Mouse (Mus musculus) embryonic facial prominence, embryonic 12.5 days (tissue): ENCODE measurements around the gene Pdcd7. TPM values are rescaled to one million over a fixed set of nuclear protein-coding genes. Genes with fewer than 3 reads are reported as not detected.

ENCODE experiments used
- ATAC-seq: fragments of 200-750 bp; cut with Nextera tagmentation; 2 replicates; pipeline ENCODE4 v1.8.0; 2017; ENCODE audit not compliant: insufficient number of reproducible peaks, insufficient read depth, low FRiP score, low TSS enrichment
- H3K27ac ChIP-seq: fragments of 300-500 bp; sonication (generic); 2 replicates; pipeline ENCODE4 v1.5.1; 2016; ENCODE audit warnings: mild to moderate bottlenecking
- H3K27me3 ChIP-seq: fragments of 300-500 bp; sonication (generic); 2 replicates; pipeline ENCODE4 v1.6.1; 2016; ENCODE audit warnings: mild to moderate bottlenecking, moderate library complexity
- H3K36me3 ChIP-seq: fragments of 300-500 bp; sonication (generic); 2 replicates; pipeline ENCODE4 v1.6.1; 2016; ENCODE audit warnings: mild to moderate bottlenecking
- H3K4me1 ChIP-seq: fragments of 300-500 bp; sonication (generic); 2 replicates; pipeline ENCODE4 v1.6.1; 2016
- H3K4me2 ChIP-seq: fragments of 300-500 bp; sonication (generic); replicated peaks from 2 replicates; pipeline ENCODE4 v1.6.1; 2016; ENCODE audit warnings: mild to moderate bottlenecking, moderate library complexity
- H3K4me3 ChIP-seq: fragments of 300-500 bp; sonication (generic); 2 replicates; pipeline ENCODE4 v1.5.1; 2016; ENCODE audit warnings: mild to moderate bottlenecking
- H3K9ac ChIP-seq: fragments of 300-500 bp; sonication (generic); 2 replicates; pipeline ENCODE4 v1.6.1; 2016; ENCODE audit warnings: mild to moderate bottlenecking, moderate library complexity
- H3K9me3 ChIP-seq: fragments of 300-500 bp; sonication (generic); 2 replicates; pipeline ENCODE4 v1.6.1; 2016; ENCODE audit warnings: mild to moderate bottlenecking, moderate library complexity
- WGBS: fragments of 180-500 bp; shearing (Covaris S2); methylation state at CpG from one replicate; pipeline ENCODE4 v1.1.7; 2016; 5-methylcytosine and 5-hydroxymethylcytosine counted together
- polyA plus RNA-seq: library from polyadenylated mRNA; unstranded; fragments of >200 nt; fragmentation: Nextera tagmentation; extraction: Ambion mirVana; gene quantifications from 2 replicates; pipeline ENCODE4 v1.2.1, GENCODE M21; 2016

Gene Pdcd7
- 17.1 and 17.8 TPM in 2 replicates for polyA plus RNA-seq

DNA sequence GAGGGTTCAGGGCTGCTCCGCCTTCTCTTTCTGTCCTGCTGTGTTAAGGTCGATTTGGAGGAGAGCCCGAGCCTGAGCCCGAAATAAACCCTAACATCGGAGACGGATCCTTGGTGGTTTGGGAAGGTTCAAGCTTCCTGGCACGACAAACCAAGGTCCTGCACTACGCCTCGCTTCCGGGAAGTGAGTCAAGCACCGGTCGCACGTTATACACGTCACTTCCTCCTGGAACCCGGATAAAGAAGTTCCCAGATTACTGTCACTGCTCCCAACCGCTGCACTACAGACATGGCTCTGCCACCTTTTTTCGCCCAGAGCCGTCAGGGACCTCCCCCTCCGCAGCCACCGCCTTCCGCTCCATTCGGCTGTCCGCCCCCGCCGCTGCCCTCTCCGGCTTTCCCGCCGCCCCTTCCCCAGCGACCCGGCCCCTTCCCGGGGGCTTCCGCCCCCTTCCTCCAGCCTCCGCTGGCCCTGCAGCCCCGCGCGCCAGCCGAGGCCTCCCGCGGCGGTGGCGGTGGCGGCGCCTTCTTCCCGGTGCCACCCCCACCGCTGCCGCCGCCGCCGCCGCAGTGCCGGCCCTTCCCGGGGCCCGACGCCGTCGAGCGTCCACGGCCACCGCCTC lies at the start of gene Pdcd7:
Gene Pdcd7, plus strand, starts transcription at position 251 of the 622 bp plus-strand sequence.
- H3K9ac ChIP-seq, result peak within 1 kb of the TSS; percentile 99
- ATAC-seq, result peak; percentile 87
- peak within 1 kb of the TSS; percentile 89 for H3K4me2 ChIP-seq
- WGBS, result under 1% methylated on average over 57 of the region's 59 CpGs
- H3K4me1 ChIP-seq, result peaks cover 12% of the 10 kb centered on the region
- no peaks in the 10 kb centered on the region for H3K36me3 ChIP-seq
- peak within 1 kb of the TSS; percentile 100 for H3K4me3 ChIP-seq
- peaks cover 4% of the 10 kb centered on the region; the same call in 1 of the 2 replicates for H3K9me3 ChIP-seq
- H3K27me3 ChIP-seq, result no peaks in the 10 kb centered on the region
- peak within 1 kb of the TSS; percentile 93 for H3K27ac ChIP-seq

DNA sequence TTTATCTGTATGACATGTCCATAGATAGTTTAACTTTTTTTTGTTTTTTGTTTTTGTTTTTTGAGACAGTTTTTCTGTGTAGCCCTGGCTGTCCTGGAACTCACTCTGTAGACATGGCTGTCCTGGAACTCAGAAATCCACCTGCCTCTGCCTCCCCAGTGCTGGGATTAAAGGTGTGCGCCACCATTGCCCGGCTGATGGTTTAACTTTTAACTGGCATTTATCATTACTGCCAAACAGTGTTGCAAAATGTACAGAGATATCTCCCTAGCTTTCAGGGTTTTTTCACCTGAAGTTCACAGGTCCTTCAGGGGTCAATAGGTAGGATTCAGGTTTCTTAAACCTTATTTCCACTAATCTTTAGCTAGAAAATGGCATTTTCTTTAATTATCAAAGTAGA lies 48.8 kb upstream of the Pdcd7 start:
- Histone ChIP-seq H3K9me3 (no peaks in the 10 kb centered on the region), H3K4me2 (no peak overlapping the region), H3K4me3 (no peak overlapping the region), H3K9ac (no peak overlapping the region), H3K36me3 (peaks cover 27% of the 10 kb centered on the region), H3K27me3 (no peaks in the 10 kb centered on the region), H3K4me1 (peaks cover 14% of the 10 kb centered on the region), H3K27ac (no peak overlapping the region)
- 95% methylated on average over 2 of the region's 2 CpGs for WGBS
- ATAC-seq, result no peak

DNA sequence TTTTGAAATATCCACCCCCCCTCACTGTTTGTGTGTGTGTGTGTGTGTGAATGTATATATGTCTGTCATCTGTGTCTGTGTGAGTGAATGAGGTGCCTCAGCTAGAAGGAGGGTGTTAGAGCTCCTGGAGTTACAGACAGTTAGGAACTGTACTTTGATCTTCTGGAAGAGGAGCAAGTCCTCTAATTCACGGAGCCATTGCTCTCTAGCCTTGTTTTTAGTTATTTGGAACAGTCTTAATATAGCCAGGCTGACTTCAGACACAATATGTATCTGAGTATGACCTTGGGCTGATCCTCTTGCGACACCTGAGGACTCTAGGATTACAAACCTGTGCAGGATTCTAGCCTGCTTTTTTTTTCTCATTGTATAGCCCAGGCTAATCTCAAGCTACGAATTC lies 47.1 kb upstream of the Pdcd7 start:
- H3K9me3 ChIP-seq, result no peaks in the 10 kb centered on the region
- H3K4me2 ChIP-seq, result no peak overlapping the region
- no peak overlapping the region for H3K4me3 ChIP-seq
- 84% methylated on average over 3 of the region's 3 CpGs for whole genome bisulfite sequencing
- peaks cover 44% of the 10 kb centered on the region for H3K36me3 ChIP-seq
- ATAC-seq, result no peak
- H3K27me3 ChIP-seq, result no peaks in the 10 kb centered on the region
- peaks cover 8% of the 10 kb centered on the region for H3K4me1 ChIP-seq
- H3K27ac ChIP-seq, result no peak overlapping the region
- no peak overlapping the region for H3K9ac ChIP-seq

DNA sequence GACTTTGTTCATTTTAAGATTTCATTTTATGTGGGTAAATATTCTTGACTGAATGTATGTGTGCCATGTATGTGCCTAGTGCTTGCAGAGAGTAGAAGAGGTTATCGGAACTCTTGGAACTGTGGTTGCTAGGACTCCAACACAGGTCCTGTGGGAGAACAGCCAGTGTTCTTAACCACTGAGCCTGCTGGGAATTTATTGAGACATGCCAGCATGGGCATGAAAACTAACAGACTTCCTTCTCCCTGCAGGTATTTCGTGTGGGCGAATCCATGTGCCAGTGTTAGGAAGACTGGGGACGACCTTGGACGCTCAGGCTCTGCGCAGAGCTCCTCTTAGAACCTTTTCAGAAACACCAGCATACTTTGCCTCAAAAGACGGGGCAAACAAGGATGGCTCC lies 46.3 kb upstream of the Pdcd7 start:
- Histone ChIP-seq H3K4me3 (no peak overlapping the region), H3K4me2 (no peak overlapping the region), H3K36me3 (peaks cover 47% of the 10 kb centered on the region), H3K9me3 (no peaks in the 10 kb centered on the region), H3K27me3 (no peaks in the 10 kb centered on the region), H3K27ac (no peak overlapping the region), H3K9ac (no peak overlapping the region), H3K4me1 (peaks cover 8% of the 10 kb centered on the region)
- WGBS, result 96% methylated on average over 7 of the region's 7 CpGs
- ATAC-seq, result no peak

DNA sequence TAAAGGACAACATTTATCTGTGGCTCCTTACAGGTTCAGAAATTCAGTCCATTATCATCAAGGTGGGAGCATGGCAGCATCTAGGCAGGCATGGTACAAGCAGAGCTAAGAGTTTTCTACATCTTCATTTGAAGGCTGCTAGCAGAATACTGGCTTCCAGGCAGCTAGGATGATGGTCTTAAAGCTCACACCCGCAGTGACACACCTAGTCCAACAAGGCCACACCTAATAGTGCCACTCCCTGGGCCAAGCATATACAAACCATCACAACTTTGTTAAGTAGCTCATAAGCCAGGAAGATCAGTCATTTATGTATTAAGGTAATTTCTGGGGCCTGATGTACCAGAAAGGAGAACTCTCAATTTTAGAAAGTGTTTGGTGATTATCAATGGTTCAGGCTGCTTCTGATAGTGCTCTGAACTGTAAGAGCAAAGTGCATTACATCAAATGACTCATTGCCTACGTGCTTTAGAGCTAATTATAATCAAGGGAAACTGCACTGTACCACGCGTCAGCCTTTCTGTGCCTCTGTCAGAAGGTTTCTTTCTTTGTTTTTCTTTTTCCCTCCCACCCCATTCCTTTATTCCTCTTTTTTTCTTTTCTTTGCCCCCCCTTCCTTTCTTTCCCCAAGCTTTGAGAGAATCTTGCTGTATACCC lies 43.4 kb upstream of the Pdcd7 start:
- Histone ChIP-seq H3K27ac (no peak overlapping the region), H3K9me3 (no peaks in the 10 kb centered on the region), H3K4me1 (no peaks in the 10 kb centered on the region), H3K4me2 (no peak overlapping the region), H3K36me3 (peaks cover 64% of the 10 kb centered on the region), H3K4me3 (no peak overlapping the region), H3K9ac (no peak overlapping the region), H3K27me3 (no peaks in the 10 kb centered on the region)
- WGBS, result 95% methylated on average over 4 of the region's 4 CpGs
- no peak for ATAC-seq

DNA sequence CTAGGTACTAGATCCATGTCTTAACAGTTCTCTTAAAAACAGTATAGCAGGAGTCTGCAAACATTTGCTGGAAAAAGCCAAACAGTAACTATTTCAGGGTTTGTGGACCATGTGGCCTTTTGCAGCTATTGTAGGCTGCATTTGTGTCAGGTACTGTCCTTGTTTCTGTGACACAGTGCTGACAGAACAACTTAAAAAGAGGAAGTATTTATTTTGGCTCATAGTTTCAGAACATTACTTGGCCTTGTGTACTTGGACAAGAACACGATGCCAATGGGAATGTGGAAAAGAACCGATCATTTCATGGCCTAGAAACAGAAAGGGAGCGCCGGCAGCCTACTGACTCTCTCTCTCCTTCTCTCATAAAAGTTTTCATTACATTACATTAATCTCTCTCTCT lies 42.3 kb upstream of the Pdcd7 start:
- 95% methylated on average over 4 of the region's 4 CpGs for WGBS
- no peak for ATAC-seq

DNA sequence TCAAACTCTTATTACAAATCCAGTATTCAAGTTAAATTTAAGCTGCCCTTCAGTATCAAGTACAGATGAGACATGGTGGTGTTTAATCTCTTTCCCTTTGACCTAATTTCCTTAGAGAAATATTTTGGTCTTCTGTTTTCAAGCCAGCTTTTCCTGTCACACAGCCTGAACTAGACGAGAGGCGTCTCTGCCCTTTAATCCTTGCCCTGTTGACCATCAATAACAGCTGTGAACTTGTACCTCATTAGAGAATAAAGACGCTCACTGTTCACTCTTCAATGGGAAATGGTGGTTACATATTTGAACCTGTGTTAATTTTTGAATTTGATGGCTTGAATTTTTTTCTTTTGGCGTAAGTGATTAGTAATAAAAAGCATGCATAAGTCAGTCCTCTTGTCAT lies 41.6 kb upstream of the Pdcd7 start:
- no peak overlapping the region for H3K4me2 ChIP-seq
- 80% methylated on average over 4 of the region's 4 CpGs for WGBS
- peaks cover 72% of the 10 kb centered on the region for H3K36me3 ChIP-seq
- no peaks in the 10 kb centered on the region for H3K9me3 ChIP-seq
- H3K4me3 ChIP-seq, result no peak overlapping the region
- ATAC-seq, result no peak
- H3K27me3 ChIP-seq, result no peaks in the 10 kb centered on the region
- H3K9ac ChIP-seq, result no peak overlapping the region
- no peak overlapping the region for H3K27ac ChIP-seq
- H3K4me1 ChIP-seq, result no peaks in the 10 kb centered on the region

More for the DNA sequence above, 42.3 kb upstream of the Pdcd7 start:
- Histone ChIP-seq H3K27ac (no peak overlapping the region), H3K36me3 (peaks cover 66% of the 10 kb centered on the region), H3K4me1 (no peaks in the 10 kb centered on the region), H3K9ac (no peak overlapping the region), H3K9me3 (no peaks in the 10 kb centered on the region), H3K4me2 (no peak overlapping the region), H3K4me3 (no peak overlapping the region), H3K27me3 (no peaks in the 10 kb centered on the region)

DNA sequence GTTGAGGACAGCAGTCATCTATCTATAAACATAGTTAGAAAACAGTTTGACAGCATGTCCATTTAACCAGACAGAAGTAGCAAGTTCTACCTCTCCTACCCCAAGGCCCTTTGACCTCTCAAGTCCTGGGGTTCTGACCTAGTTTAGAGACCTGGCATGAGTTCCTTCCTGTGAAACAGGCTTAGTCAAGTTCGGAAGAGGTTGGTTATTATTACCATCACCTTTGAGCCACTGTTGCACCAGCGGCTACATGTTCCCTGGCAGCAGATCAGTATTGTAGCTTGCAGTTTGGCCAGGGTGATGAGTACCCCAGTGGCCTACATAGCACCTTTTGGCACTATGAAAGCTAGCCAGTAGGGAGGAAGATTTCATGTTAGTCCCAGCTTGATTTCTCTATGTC lies 39.2 kb upstream of the Pdcd7 start:
- Histone ChIP-seq H3K36me3 (peaks cover 67% of the 10 kb centered on the region), H3K27me3 (no peaks in the 10 kb centered on the region), H3K4me2 (no peak overlapping the region), H3K9me3 (no peaks in the 10 kb centered on the region), H3K4me3 (no peak overlapping the region), H3K27ac (no peak overlapping the region), H3K4me1 (no peaks in the 10 kb centered on the region), H3K9ac (no peak overlapping the region)
- 96% methylated on average over 2 of the region's 2 CpGs for WGBS
- no peak for ATAC-seq

DNA sequence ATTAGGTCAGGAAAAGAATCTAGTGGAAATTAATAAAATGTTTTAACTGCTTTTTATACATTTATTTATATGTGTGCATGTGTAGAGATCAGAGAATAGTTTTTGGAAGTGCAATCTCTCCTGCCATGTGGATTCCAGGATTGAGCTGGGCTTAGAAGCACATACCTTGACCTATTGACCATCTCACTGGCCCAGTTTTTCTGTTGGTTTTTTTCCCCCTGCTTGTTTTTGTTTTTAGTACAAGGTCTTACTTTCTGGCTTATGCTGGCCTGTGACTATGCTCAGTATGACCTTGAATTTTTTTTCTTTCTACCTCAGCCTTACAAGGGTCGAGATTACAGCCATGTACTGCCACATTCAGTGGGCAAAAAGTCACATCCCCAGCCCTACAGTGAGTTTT lies 37.9 kb upstream of the Pdcd7 start:
- no peaks in the 10 kb centered on the region for H3K27me3 ChIP-seq
- no peaks in the 10 kb centered on the region for H3K4me1 ChIP-seq
- H3K4me2 ChIP-seq, result no peak overlapping the region
- H3K9me3 ChIP-seq, result no peaks in the 10 kb centered on the region
- H3K27ac ChIP-seq, result no peak overlapping the region
- H3K36me3 ChIP-seq, result peaks cover 67% of the 10 kb centered on the region
- H3K9ac ChIP-seq, result no peak overlapping the region
- 89% methylated on average over 1 of the region's 1 CpGs for WGBS
- no peak overlapping the region for H3K4me3 ChIP-seq
- no peak for ATAC-seq

DNA sequence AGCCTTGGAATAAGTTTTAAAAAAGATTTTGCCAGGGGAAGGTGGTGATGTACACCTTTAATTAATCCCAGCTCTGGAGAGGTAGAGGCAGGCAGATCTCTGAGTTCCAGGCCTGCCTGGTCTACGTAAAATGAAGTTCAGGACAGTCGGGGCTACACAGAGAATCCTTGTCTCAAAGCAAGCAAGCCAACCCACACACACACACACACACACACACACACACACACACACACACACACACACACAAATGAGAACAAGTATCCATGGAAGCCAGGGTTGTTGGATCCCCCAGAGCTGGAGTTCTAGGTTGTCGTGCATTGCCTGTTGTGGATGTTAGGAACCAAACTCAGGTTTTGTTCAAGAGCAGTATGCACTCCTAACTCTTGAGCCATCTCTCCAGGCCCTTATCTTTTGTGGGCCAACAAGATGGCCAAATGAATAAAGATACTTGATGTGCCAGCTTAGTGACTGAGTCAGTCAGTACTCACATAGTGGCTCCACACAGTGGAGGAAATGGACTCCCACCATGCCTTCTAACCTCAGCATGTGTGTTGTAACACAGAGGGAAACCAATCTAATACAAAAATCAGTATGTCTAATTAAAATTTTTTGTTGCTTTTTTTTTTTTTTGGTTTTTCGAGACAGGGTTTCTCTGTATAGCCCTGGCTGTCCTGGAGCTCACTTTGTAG lies 33.1 kb upstream of the Pdcd7 start:
- no peak; the same call in 1 of the 2 replicates for ATAC-seq
- H3K4me2 ChIP-seq, result no peak overlapping the region
- 96% methylated on average over 4 of the region's 4 CpGs for WGBS
- H3K9me3 ChIP-seq, result no peaks in the 10 kb centered on the region
- H3K4me3 ChIP-seq, result no peak overlapping the region
- no peaks in the 10 kb centered on the region for H3K4me1 ChIP-seq
- no peak overlapping the region for H3K27ac ChIP-seq
- H3K9ac ChIP-seq, result no peak overlapping the region
- peaks cover 62% of the 10 kb centered on the region for H3K36me3 ChIP-seq
- no peaks in the 10 kb centered on the region for H3K27me3 ChIP-seq

DNA sequence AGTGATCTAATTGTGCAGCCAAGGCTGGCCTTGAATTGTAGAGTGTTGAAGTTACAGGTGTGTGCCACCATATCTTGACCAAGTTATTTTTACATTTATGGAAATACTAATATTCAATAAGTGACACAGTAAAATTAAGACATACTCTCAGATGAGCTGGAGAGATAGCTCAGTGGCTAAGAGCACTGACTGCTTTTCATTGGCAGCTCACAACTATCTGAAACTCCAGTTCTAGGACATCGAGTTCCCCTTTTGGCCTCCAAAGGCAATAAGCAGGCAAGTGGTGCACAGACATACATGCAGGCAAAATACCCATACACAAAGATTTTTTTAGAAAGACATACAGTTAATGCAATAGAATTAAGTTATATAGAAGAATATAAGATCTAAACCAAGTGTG lies 32.1 kb upstream of the Pdcd7 start:
- Histone ChIP-seq H3K9me3 (no peaks in the 10 kb centered on the region), H3K27ac (no peak overlapping the region), H3K27me3 (no peaks in the 10 kb centered on the region), H3K4me3 (no peak overlapping the region), H3K36me3 (peaks cover 59% of the 10 kb centered on the region), H3K4me1 (no peaks in the 10 kb centered on the region), H3K4me2 (no peak overlapping the region), H3K9ac (no peak overlapping the region)
- 98% methylated on average over 1 of the region's 1 CpGs for WGBS
- ATAC-seq, result no peak
